Mouse (Mus musculus): ENCODE measurements around the gene Gm2115.

DNA sequence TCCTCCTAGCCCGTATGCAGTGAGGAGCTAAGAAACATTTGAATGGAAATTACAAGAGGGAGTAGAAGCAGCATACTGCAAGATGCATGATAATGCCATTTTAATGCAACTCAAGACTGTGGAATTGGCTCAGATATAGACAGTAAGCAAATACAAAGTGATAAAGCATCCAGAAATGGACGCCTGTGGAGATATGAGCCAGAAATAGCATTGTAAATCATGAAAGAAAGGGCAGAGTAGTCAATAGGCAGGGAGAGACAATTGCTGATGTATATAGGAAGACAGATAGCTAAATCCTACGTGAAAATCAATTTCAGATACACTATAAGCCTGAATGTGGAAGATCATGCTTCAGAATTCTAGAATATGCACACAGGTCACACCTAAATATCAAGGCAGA lies 26.5 kb downstream of the Gm2115 start:
- no peak for TF ChIP-seq CTCF (IDR thresholded peaks at IDR 0.05; ENCODE audit: extremely low read depth, insufficient read length, insufficient replicate concordance, low read depth, low read length)
- TF ChIP-seq POLR2A (IDR thresholded peaks at IDR 0.05; ENCODE audit: low read depth, low read length): no peak

All from small intestine, adult 2 months (tissue).